Mouse (Mus musculus): ENCODE results near the gene Slc25a38. TPM values are rescaled to one million over a fixed set of nuclear protein-coding genes. Genes with fewer than 3 reads are reported as not detected.
A peak's percentile ranks its signal among the peaks of the same experiment; 100 is the strongest.

Slc25a38 gene
- 1 to 10 TPM; 8.3 to 8.8 TPM for total RNA-seq (2021)

- DNase-seq, result peak; percentile 96
These were observed at the start of gene Slc25a38 for GRCm38 (mm10) chr9:120110211-120111018. Slc25a38 (plus strand) TSS chr9:120110374.

DNA sequence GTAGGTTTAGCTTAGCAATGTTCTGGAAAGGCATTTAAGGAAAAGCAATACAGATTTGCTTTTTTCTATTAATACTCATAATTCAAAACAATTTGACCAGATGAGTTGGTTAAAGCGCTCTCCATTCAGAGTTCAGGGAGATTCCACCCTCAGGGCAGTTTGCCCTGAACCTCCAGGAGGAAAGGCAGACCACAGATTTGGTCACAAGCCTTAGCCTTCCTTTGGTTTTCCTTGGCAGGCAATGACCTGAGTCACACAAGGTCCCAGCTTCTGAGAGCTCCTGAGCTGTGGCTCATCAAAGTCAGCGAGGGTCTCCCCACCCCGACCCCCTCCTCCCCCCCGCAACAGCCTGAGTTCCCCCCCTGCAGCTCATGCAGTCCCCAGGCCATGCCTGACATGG, 45.9 kb upstream of the Slc25a38 start:
- DNase-seq, result no peak

GRCm38 (mm10) chr9:120067609-120068008, 42.6 kb upstream of the Slc25a38 start:
- no peak for DNase-seq

DNA sequence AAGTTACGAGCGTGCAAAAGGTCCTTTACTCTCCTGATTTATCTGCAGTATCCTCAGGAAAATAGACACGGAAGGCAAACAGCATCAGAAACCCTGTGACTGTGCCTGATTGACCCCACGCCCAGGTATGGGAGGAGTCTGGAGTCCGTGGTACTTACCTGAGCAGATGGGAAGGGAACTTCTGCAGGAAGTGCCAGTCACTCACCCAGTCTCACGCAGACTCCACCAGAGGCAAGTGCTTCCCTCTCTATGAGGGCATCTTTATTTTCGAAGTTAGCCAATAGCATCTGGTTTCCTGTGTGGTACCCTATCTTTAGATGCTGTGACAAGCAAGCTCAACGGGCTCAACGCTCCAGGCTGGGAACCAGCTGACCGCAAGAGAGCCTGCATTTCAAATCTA, 42.1 kb upstream of the Slc25a38 start:
- no peak for DNase-seq

DNA sequence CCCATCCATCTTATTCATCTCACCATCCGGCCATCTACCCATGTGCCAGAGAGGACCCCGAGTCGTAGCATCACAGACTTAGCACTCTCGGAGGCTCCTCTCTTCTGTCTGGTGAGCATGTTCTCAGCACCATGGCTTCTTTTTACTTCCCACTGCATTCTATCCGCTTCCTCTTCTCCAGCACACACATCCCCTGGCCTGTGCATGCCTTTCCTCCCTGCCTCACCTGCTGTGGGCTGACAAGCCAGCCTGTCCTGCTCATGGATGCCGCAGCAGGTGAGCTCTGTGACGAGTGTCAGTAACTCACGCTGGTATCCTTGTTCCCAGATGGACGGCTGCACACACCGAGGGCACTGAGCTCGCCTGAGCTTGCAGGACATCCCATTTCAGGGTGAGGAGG, 40.4 kb upstream of the Slc25a38 start, which contains the start of gene Cx3cr1:
Gene Cx3cr1, minus strand, starts transcription at position 101 of the 400 bp plus-strand sequence.
- DNase-seq, result no peak

DNA sequence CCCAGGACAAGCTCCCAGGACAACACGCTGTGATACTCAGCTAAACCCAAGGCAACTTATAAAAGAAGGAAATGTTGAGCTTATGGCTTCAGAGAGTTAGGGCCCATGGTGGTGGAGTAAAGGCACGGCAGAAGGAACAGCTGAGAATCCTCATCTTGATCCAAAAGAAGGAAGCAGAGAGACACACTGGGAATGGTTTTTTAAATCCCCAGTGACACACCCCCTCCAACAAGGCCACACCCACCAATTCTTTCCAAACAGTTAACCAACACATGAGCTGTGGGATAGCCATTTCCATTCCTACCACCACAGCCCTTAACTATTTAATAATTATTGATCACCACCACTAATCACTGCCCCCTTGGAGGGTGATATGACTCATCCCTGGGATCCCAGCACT, 38.9 kb upstream of the Slc25a38 start:
- DNase-seq, result no peak

DNA sequence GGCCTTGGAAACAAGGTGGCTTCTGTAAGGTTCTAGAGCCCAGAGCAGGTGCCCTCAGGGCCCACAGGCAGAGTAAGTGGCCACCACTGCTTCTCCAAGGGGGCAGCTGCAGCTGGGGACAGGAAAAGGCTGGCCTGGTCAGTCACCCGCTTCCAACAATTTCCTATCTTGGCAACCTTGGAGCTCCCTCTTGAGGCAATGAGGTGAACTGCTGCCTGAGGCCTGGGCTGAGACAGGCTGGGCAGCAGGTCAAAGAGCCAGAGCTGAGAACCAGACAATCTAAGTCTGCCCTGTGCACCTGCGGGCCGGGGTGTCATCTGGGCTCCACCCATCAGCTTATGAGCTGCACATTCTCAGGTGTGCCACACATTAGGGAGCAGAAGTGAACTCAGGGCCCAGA, 37.0 kb upstream of the Slc25a38 start:
- DNase-seq, result peak; percentile 92

DNA sequence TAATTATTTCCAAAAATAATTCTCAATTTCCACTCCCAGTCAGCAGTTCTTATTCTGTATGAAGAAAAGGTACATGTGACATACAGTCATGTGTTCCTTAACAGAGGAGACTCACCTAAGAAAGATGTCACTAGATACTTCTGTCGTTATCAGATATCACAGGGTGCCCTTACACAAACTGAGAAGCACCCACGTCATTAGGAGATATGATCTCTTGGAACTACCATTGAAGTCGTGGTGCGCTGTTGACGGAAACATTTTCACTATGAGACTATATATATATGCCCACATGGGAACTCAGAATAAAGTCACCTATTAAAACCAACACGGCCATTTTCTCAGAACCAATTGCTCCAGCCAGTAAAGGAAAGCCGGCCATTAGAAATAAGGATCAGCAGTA, 35.7 kb upstream of the Slc25a38 start:
- DNase-seq, result no peak

DNA sequence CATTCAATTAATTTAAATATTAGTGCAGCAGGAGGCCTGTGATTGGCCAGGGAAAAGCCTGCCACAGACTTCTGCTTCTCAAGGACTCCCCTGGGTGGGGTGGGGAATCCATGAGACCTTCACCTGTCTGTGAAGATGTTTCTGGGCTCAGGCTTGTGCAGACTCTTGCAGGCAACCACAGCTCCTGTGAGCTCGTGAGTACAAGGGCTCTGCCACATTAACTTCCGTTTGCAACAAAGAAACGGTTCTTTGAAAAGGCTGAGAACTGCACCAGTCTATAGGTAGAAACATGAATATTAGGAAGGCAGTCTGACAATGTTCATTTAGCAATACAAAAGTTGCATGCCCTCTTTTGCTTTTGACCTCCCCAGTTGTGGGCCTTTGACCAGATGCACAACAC, 31.9 kb upstream of the Slc25a38 start:
- DNase-seq, result no peak

DNA sequence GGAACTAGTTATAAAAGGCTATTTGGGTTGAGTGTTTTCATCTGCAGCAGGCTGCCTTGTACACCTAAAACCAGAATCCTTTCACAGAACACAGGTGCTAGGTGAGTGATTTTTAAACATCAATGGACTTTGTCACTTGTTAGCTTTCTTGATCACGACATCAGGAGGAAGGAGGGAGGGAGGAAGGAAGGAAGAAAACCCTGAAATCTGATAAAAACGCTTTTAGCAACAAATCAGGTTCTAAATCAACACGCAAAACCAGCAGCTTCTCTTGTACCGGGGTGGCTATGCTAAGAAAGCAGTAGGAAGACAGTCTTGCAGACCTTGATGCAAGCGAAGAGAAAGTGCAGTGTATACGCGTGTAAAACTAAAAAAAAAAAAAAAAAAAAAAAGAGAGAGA, 30.3 kb upstream of the Slc25a38 start:
- no peak for DNase-seq

GRCm38 (mm10) chr9:120080546-120081108, 29.5 kb upstream of the Slc25a38 start:
- DNase-seq, result no peak

DNA sequence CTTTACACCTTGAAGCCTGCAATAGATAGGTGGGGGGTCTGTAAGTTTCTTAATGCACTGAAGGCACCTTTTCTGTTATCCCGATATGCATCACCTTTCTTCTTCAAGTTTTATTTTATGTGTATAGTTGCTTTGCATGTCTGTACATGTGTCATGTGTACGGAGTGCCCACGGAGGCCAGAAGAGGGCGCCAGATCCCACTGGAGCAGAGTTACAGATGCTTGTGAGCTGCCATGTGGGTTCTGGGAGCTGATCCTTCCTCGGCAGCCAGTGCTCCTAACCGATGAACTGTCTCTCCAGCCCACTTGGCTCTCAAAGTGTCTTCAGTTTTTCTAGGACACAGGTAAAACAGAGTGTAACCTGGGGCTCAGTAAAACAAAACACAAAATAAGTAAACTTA, 28.9 kb upstream of the Slc25a38 start:
- no peak for DNase-seq

DNA sequence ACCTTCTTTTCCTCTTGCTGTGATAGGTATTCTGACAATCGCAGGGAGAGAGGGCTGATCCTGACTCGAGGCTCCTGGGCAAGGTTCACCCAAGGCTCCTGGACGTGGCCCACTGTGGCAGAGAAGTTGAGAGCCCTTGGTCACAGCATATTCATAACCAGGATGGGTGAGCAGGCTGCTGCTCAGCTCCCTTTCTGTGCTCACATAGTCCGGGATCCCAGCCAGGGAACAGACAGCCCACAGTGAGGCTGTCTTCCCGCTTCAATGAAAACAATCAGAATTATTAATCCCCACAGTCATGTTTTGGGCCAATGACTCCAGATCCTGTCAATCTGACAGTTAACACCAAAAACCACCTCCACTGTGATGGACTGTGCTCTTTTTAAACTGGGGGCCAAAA, 28.2 kb upstream of the Slc25a38 start:
- no peak for DNase-seq

GRCm38 (mm10) chr9:120082691-120083090, 27.5 kb upstream of the Slc25a38 start:
- no peak for DNase-seq

GRCm38 (mm10) chr9:120083158-120083894, 26.8 kb upstream of the Slc25a38 start:
- no peak for DNase-seq

DNA sequence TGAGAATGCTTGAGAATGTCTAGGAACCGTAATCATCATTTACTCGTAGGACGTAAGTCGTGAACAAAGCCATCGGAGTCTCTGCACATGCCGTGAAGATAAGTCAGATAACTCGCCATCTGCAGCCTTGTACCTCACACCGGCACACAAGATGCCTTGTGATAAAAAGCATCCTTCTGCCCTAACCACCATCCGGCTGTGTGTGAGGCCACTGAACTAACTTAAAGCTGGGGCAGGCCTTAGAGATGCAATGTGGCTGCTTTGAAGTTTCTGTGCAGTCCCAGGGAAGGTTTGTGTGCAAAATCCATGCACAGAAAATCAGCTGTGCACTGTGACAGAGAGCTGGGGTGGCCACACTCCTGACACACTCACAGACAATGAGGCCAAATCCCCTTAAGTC, 25.8 kb upstream of the Slc25a38 start:
- no peak for DNase-seq

- DNase-seq, result no peak
These were observed 21.0 kb upstream of the Slc25a38 start for GRCm38 (mm10) chr9:120089125-120089524.

DNA sequence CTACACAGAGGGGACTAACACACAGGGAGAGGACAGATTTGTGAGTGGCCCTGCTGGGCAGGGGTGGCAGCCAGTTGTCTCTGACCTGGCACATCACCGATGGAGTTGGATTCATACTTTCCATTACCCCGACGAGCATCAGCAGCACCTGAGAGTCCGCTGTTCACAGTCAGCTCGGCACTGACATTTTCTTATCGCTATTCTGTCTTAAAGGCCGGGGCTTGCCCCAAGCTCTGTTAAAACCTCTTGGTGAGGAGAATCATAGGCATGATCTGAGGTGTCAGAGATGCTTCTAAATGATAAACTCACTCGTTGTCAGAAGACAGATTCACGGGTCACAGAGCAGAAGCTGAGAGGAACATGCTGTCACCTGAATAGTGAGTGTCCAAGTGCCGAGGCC, 19.1 kb upstream of the Slc25a38 start:
- no peak for DNase-seq

DNA sequence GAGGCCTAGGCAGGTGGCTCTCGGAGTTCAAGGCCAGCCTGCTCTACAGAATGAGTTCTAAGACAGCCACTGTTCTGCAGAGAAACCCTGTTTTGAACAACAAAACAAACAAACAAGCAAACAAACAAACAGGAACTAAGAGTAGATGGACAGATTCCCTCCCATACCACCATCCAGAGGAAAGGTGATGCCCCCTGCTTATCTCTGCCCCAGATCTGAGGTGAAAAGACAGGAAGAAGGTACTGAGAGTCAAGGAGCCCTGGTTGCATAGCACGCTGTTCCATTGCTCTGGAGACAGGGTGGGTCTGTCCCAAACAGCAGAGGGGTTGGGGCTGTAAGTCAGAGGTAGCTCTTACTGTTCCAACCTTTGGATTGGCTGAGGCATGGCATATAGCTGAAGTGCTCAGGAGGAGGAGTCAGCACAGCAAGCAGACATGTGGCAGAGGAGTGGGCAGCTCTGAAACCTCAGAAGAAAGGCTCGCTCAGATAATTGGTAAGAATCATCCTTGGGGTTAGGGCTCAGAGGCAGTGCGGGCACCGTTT, 18.4 kb upstream of the Slc25a38 start, which contains the start of gene Ccr8:
Gene Ccr8, plus strand, starts transcription at position 419 of the 543 bp plus-strand sequence.
- DNase-seq, result no peak

- DNase-seq, result no peak
These were observed 16.5 kb upstream of the Slc25a38 start for GRCm38 (mm10) chr9:120093701-120094100.

- DNase-seq, result no peak
These were observed 14.3 kb upstream of the Slc25a38 start for GRCm38 (mm10) chr9:120095886-120096285.

DNA sequence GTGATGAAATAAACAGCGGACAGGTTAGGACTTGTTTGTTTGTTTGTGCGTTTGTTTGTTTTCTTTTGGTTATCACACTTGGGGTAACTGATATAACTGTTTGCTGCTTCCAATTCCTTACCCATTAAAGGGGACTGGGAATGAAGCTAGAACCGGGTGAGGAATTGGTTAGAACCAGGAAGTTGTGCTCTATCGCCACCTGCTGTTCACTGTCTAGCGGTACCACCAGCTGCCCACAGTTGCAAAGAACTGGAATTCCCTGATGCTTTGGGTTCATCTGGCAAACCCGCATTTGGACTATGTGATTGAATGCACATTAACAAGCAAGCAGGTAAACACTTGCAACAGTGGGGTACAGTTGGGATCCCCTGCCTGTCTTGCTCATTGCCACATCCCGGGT, 11.5 kb upstream of the Slc25a38 start:
- peak; percentile 81 for DNase-seq

DNA sequence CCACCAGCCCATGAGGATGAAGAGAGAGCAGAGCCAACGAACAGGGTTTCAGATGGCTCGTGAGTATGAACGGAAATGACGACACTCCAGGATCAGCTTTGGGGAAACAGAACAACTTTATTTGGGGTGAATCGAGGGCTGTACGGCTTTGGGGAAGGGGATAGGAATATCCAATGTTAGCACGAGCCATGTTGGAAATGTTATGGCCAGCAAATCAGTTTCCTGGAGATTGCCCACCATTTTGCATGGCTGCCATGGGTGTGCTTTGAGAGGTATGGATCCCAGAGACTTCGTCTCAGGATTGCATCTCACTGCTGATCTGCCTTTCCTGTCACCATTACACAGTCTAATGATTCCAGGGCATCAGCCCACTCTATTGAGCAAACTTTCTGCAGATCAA, 10.9 kb upstream of the Slc25a38 start:
- no peak for DNase-seq
